Mouse (Mus musculus) MEL (cell line): ENCODE measurements around the gene Atp6v0e. TPM values are rescaled to one million over a fixed set of nuclear protein-coding genes. Genes with fewer than 3 reads are reported as not detected.
A peak's percentile ranks its signal among the peaks of the same experiment; 100 is the strongest.

Experiments
- DNase-seq: peaks from one replicate; pipeline ENCODE4 v3.0.0; 2011; ENCODE audit warnings: low read depth, low spot score
- H3K27ac ChIP-seq: 2 replicates; pipeline ENCODE4 v1.5.1; 2012; ENCODE audit warnings: low read depth, mild to moderate bottlenecking, control low read depth, low read length, moderate library complexity; ENCODE audit not compliant: control insufficient read depth
- H3K27me3 ChIP-seq, 2 experiments: fragments of 150-350 bp in 1 of 2; sonication (generic) in 1 of 2; 2 replicates each; pipeline ENCODE4 v1.6.1; 2012; ENCODE audit warnings: low read length in 2 of 2, mild to moderate bottlenecking in 2 of 2, improper control_type of control experiment in 1 of 2, moderate library complexity in 1 of 2; ENCODE audit not compliant: insufficient read depth in 2 of 2, control insufficient read depth in 1 of 2
- H3K36me3 ChIP-seq, 2 experiments: 2 replicates each; pipeline ENCODE4 v1.6.1; 2012 to 2014; ENCODE audit warnings: low read length in 2 of 2, improper control_type of control experiment in 1 of 2, inconsistent platforms in 1 of 2, mild to moderate bottlenecking in 1 of 2; ENCODE audit not compliant: insufficient read depth in 2 of 2, control insufficient read depth in 1 of 2
- H3K4me1 ChIP-seq, 2 experiments: fragments of 150-350 bp in 1 of 2; sonication (generic) in 1 of 2; 2 replicates each; pipeline ENCODE4 v1.6.1; 2012; ENCODE audit warnings: low read length in 2 of 2, improper control_type of control experiment in 1 of 2, mild to moderate bottlenecking in 1 of 2; ENCODE audit not compliant: insufficient read depth in 2 of 2, control insufficient read depth in 1 of 2
- H3K4me3 ChIP-seq, 2 experiments: fragments of 150-350 bp in 1 of 2; sonication (generic) in 1 of 2; 2 replicates each; pipeline ENCODE4 v1.5.1; 2012; ENCODE audit warnings: low read depth in 2 of 2, low read length in 2 of 2, mild to moderate bottlenecking in 2 of 2, moderate library complexity in 2 of 2, control low read depth in 1 of 2, improper control_type of control experiment in 1 of 2; ENCODE audit not compliant: control insufficient read depth in 1 of 2, insufficient read depth in 1 of 2
- H3K79me2 ChIP-seq: 2 replicates; pipeline ENCODE4 v1.6.1; 2012; ENCODE audit warnings: mild to moderate bottlenecking, low read length, moderate library complexity; ENCODE audit not compliant: control insufficient read depth, poor library complexity, insufficient read depth
- H3K9ac ChIP-seq: 2 replicates; pipeline ENCODE4 v1.6.1; 2012; ENCODE audit warnings: low read depth, mild to moderate bottlenecking, control low read depth, low read length, moderate library complexity; ENCODE audit not compliant: control insufficient read depth, poor library complexity, severe bottlenecking
- H3K9me3 ChIP-seq: fragments of 150-350 bp; sonication (generic); replicated peaks from 2 replicates; pipeline ENCODE4 v1.6.1; 2012; ENCODE audit warnings: mild to moderate bottlenecking, low read length, improper control_type of control experiment, moderate library complexity; ENCODE audit not compliant: insufficient read depth
- BHLHE40 ChIP-seq: IDR thresholded peaks from 2 replicates; pipeline ENCODE4 v1.6.1; 2012; ENCODE audit warnings: low read depth, mild to moderate bottlenecking, inconsistent platforms, low read length, improper control_type of control experiment, borderline replicate concordance
- CHD1 ChIP-seq: IDR thresholded peaks from 2 replicates; pipeline ENCODE4 v1.6.1; 2012; ENCODE audit warnings: low read depth, mild to moderate bottlenecking, inconsistent platforms, low read length, improper control_type of control experiment
- CTCF ChIP-seq, 3 experiments: IDR thresholded peaks in 2 of 3; conservative IDR thresholded peaks in 1 of 3; 2 replicates each; pipeline ENCODE4 v1.5.1; 2011 to 2012; ENCODE audit warnings: low read length in 3 of 3, low read depth in 2 of 3, mild to moderate bottlenecking in 2 of 3, improper control_type of control experiment in 1 of 3, inconsistent platforms in 1 of 3, mixed read lengths in 1 of 3, moderate library complexity in 1 of 3; ENCODE audit not compliant: control insufficient read depth in 1 of 3, insufficient read depth in 1 of 3, poor library complexity in 1 of 3, severe bottlenecking in 1 of 3
- GABPA ChIP-seq: IDR thresholded peaks from 2 replicates; pipeline ENCODE4 v1.6.1; 2012; ENCODE audit warnings: low read depth, mild to moderate bottlenecking, inconsistent platforms, low read length, improper control_type of control experiment, moderate library complexity
- MAZ ChIP-seq: IDR thresholded peaks from 2 replicates; pipeline ENCODE4 v1.6.1; 2012; ENCODE audit warnings: low read depth, mild to moderate bottlenecking, inconsistent platforms, low read length, improper control_type of control experiment
- MEF2A ChIP-seq: IDR thresholded peaks from 2 replicates; pipeline ENCODE4 v1.6.1; 2014; ENCODE audit warnings: low read depth, mild to moderate bottlenecking, inconsistent platforms, low read length, improper control_type of control experiment; ENCODE audit not compliant: poor library complexity, insufficient replicate concordance, severe bottlenecking; ENCODE audit errors: extremely low read depth
- MXI1 ChIP-seq: IDR thresholded peaks from 2 replicates; pipeline ENCODE4 v1.6.1; 2011; ENCODE audit warnings: mild to moderate bottlenecking, low read depth, low read length, improper control_type of control experiment
- NELFE ChIP-seq: IDR thresholded peaks from 2 replicates; pipeline ENCODE4 v1.6.1; 2011; ENCODE audit warnings: low read depth, low read length, improper control_type of control experiment
- POLR2A ChIP-seq, 2 experiments: IDR thresholded peaks; 2 replicates each; pipeline ENCODE4 v1.6.1; 2011 to 2012; ENCODE audit warnings: low read length in 2 of 2, mild to moderate bottlenecking in 2 of 2, control low read depth in 1 of 2, improper control_type of control experiment in 1 of 2, low read depth in 1 of 2, moderate library complexity in 1 of 2; ENCODE audit not compliant: control insufficient read depth in 1 of 2, insufficient read depth in 1 of 2, poor library complexity in 1 of 2
- POLR2AphosphoS5 ChIP-seq: IDR thresholded peaks from 2 replicates; pipeline ENCODE4 v1.6.1; 2012; ENCODE audit warnings: low read depth, borderline replicate concordance, mild to moderate bottlenecking, inconsistent platforms, low read length, moderate library complexity, mixed read lengths
- RAD21 ChIP-seq: IDR thresholded peaks from 2 replicates; pipeline ENCODE4 v1.6.1; 2011; ENCODE audit warnings: mild to moderate bottlenecking, low read depth, low read length, improper control_type of control experiment
- RCOR1 ChIP-seq: IDR thresholded peaks from 2 replicates; pipeline ENCODE4 v1.6.1; 2012; ENCODE audit warnings: low read depth, mild to moderate bottlenecking, inconsistent platforms, low read length, improper control_type of control experiment
- SIN3A ChIP-seq: IDR thresholded peaks from 2 replicates; pipeline ENCODE4 v1.6.1; 2012; ENCODE audit warnings: low read length, improper control_type of control experiment, inconsistent platforms
- UBTF ChIP-seq: IDR thresholded peaks from 2 replicates; pipeline ENCODE4 v1.6.1; 2012; ENCODE audit warnings: low read depth, mild to moderate bottlenecking, inconsistent platforms, low read length, improper control_type of control experiment, moderate library complexity, borderline replicate concordance; ENCODE audit not compliant: insufficient read depth
- ZKSCAN1 ChIP-seq: IDR thresholded peaks from 2 replicates; pipeline ENCODE4 v1.6.1; 2012; ENCODE audit warnings: low read depth, mild to moderate bottlenecking, inconsistent platforms, low read length, improper control_type of control experiment, moderate library complexity
- ZNF384 ChIP-seq: IDR thresholded peaks from 2 replicates; pipeline ENCODE4 v1.6.1; 2012; ENCODE audit warnings: low read depth, mild to moderate bottlenecking, inconsistent platforms, low read length, improper control_type of control experiment
- polyA plus RNA-seq, 2 experiments: library from polyadenylated mRNA; stranded (reverse) in 1 of 2; unstranded in 1 of 2; fragments of >175 nt in 1 of 2; fragments of >200 nt in 1 of 2; gene quantifications; 2 replicates each; pipeline versions ENCODE4 v1.2.1 to v1.2.4; 2012; ENCODE audit warnings: low replicate concordance in 2 of 2, low read depth in 1 of 2; ENCODE audit not compliant: insufficient read length in 2 of 2, insufficient read depth in 1 of 2, missing spikeins in 1 of 2
- total RNA-seq: library from RNA; depleted of rRNA; stranded (reverse); fragments of 300-350 nt; gene quantifications from 2 replicates; pipeline ENCODE4 v1.2.3, GENCODE M21; 2012

The Atp6v0e gene
- total and polyA plus RNA-seq, 3 experiments = 173 to 200 TPM; not detected in 1

GRCm38 (mm10) chr17:26639791-26640190 is 23.2 kb upstream of the Atp6v0e start:
- Histone ChIP-seq H3K4me3 (no peak overlapping the region), H3K4me1 (no peaks in the 10 kb centered on the region), H3K79me2 (no peaks in the 10 kb centered on the region), H3K36me3 (peaks cover 0 to 5% of the 10 kb centered on the region in 2 experiments; a peak in 3 of 4 replicates), H3K27me3 (no peaks in the 10 kb centered on the region), H3K27ac (no peak overlapping the region), H3K9ac (no peak overlapping the region), H3K9me3 (no peaks in the 10 kb centered on the region)
- TF ChIP-seq POLR2AphosphoS5 (no peak), ZNF384 (peak; percentile 79), SIN3A (no peak)
- peak; percentile 49 for DNase-seq

- Histone ChIP-seq H3K9me3 (no peaks in the 10 kb centered on the region), H3K27me3 (no peaks in the 10 kb centered on the region), H3K79me2 (no peaks in the 10 kb centered on the region), H3K4me3 (no peak overlapping the region), H3K36me3 (peaks cover 0 to 5% of the 10 kb centered on the region in 2 experiments; a peak in 3 of 4 replicates), H3K9ac (no peak overlapping the region), H3K4me1 (no peaks in the 10 kb centered on the region), H3K27ac (no peak overlapping the region)
- no peak for DNase-seq
- TF ChIP-seq MXI1 (no peak), CTCF (IDR thresholded peaks at IDR 0.05 in 2 of 3, conservative IDR thresholded peaks at IDR 0.05 in 1 of 3; ENCODE audit: control insufficient read depth in 1 of 3, insufficient read depth in 1 of 3, low read depth in 2 of 3, low read length in 3 of 3, poor library complexity in 1 of 3, severe bottlenecking in 1 of 3) (no peak)
Observed at GRCm38 (mm10) chr17:26640286-26640740, 22.7 kb upstream of the Atp6v0e start.

- no peak for TF ChIP-seq SIN3A
- Histone ChIP-seq H3K27me3 (no peaks in the 10 kb centered on the region), H3K36me3 (peaks cover 0 to 5% of the 10 kb centered on the region in 2 experiments; a peak in 3 of 4 replicates), H3K27ac (no peak overlapping the region), H3K4me3 (no peak overlapping the region), H3K4me1 (no peaks in the 10 kb centered on the region), H3K9me3 (no peaks in the 10 kb centered on the region), H3K79me2 (no peaks in the 10 kb centered on the region), H3K9ac (no peak overlapping the region)
- no peak for DNase-seq
Observed at GRCm38 (mm10) chr17:26643456-26643855, 19.6 kb upstream of the Atp6v0e start.

- TF ChIP-seq MEF2A (no peak), CHD1 (no peak), NELFE (no peak), ZNF384 (no peak), RAD21 (no peak), POLR2A (IDR thresholded peaks at IDR 0.05; ENCODE audit: control insufficient read depth in 1 of 2, insufficient read depth in 1 of 2, low read depth in 1 of 2, low read length in 2 of 2, poor library complexity in 1 of 2) (no peak), MAZ (no peak), POLR2AphosphoS5 (no peak), GABPA (no peak), ZKSCAN1 (no peak), BHLHE40 (no peak), UBTF (no peak), RCOR1 (no peak)
- TF ChIP-seq, all 39 proteins: peak for 0
- Histone ChIP-seq H3K27ac (no peak overlapping the region), H3K36me3 (peaks cover 0 to 4% of the 10 kb centered on the region in 2 experiments; a peak in 3 of 4 replicates), H3K9ac (no peak overlapping the region), H3K4me1 (no peaks in the 10 kb centered on the region), H3K79me2 (no peaks in the 10 kb centered on the region), H3K9me3 (no peaks in the 10 kb centered on the region), H3K4me3 (no peak overlapping the region), H3K27me3 (no peaks in the 10 kb centered on the region)
- DNase-seq = no peak
Observed at GRCm38 (mm10) chr17:26643993-26644392, 19.0 kb upstream of the Atp6v0e start.
